Mouse (Mus musculus) left cerebral cortex, adult 11 months (tissue): ENCODE data around the gene RPS10-NUDT3.

Source experiments
- DNase-seq: peaks from one replicate; pipeline ENCODE4 v3.0.0; 2022; ENCODE audit warnings: low spot score

Gene RPS10-NUDT3

DNA sequence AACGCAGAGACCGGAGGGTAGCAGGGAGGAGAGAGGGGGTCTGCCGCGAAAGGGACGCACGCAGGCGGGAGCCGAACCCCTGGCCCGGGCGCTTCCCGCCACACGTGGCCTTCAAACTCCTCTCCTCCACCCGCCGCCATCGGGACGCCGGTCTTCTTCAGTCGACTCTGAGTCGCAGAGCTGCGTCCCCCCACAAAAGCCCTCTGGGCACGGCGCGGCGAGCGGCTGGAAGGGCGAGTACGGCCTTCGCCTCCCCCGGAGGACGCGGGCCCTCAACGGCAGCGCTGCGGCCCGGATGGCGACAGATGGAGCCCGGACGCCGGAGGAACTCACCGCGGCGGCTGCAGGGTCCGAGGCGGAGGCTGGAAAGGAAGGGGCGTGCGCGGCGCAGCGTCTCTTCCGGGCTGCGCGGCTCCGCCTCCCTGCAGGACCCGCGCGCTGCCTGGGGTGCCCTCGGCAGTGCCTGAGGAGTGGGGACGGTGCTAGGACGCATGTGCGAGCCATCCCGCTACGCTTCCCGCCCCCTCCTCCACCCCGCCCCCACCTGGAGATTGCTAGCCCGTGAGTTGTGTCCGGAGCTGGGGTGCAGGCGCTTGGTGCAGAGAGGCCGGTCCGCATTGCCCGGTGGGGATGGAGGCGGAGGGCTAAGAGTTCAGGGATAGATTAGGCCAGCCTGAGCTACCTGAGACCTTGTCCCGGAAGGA is at the start of gene RPS10-NUDT3:
Gene RPS10-NUDT3, minus strand, starts transcription at position 352 of the 704 bp plus-strand sequence.
- peak; percentile 81 for DNase-seq

DNA sequence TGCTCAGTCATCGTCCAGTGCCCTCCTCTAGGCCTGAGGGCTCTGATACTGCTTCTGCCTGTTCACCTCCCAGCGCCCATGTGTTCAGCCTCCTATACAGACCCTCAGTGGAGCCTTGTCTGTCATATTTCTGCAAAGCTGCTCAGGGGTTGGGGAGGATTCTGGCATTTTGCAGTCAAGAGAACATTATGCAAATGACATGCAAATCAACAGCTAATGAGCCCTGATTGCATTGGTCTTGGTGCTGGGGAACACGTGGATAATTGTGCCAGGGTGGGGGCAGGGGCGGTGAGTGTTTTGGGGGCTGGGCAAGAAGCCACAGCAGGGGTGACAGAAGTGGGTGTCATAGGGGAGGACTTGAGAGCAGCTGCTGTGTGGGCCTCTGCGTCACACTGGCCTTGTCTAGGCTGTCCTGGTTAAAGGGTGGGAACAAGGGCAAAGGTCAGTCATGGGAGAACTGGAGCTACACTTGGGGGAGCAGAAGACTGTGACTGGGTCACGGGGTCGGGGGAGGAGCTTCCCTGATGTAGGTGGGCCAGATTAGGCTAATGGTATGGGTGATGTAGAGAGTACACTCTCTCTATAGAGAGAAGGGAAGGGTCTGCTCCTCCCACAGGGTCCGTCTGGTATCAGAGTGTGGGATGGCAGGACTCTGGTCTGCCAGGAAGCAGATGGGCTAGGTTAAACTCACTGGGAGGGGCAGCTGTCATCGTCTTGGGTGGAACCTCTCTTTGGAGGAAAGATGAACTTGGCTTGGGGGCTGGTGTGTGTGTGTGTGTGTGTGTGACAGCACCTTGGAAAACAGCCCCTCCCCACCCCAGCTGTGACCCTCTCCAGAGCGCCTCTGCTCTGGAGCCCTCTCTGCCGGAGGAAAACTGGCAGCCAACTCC is 44.1 kb upstream of the RPS10-NUDT3 start:
- DNase-seq: no peak

DNA sequence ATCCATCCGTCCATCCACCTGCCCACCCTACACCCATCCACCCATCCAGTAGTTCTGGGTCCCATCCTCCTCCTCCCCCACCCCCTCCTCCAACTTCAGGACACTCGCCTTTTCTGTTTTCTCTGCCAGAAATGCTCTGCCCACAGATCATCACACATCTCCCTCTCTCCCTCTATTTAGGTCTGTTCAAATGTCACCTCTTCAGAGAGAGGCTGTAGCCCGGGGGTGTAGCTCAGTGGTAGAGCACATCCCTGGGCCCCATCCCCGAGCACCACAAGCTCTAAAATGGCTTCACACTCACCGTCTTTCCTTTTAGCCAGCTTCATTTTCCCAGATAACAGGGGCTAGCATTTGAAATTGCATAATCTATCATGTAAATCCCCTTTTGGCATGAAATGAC is 42.7 kb upstream of the RPS10-NUDT3 start:
- no peak for DNase-seq

DNA sequence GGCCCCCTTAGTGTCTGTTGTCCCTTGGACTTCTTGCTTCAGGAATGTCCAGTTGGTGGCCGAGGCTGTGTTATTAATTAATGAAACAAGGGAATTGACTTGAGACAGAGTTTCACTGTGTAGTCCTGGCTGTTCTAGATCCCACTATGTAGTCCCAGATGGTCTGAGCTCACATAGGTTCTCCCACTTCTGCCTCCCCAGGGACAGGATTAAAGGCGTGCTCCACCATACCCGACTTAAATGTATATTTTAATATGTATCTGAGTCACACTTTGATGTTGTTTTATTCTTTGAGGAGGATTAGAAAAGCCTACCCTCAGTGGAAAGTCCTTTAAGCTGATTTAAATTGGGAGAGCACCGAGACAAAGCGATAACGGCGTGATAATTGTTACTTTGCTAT is 41.2 kb upstream of the RPS10-NUDT3 start:
- DNase-seq: no peak

DNA sequence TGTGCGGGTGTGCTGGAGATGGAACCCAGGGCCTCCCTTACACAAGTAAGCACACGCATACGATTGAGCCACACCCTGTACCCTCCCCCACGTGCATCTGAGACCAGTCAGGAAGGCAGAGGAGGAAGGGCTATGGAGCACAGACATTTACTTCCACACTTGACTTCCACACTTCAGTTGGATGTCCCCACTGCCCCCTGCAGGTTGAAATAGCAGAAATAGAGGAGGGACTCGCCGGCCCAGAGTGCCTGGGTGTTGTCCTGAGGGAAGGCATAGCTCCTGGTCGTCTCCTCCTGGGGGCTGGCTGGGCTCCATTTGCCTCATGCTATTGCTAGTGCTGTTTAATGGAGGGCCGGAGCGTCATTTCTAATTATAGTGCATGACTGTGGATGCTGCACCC is 40.4 kb upstream of the RPS10-NUDT3 start:
- DNase-seq: no peak

DNA sequence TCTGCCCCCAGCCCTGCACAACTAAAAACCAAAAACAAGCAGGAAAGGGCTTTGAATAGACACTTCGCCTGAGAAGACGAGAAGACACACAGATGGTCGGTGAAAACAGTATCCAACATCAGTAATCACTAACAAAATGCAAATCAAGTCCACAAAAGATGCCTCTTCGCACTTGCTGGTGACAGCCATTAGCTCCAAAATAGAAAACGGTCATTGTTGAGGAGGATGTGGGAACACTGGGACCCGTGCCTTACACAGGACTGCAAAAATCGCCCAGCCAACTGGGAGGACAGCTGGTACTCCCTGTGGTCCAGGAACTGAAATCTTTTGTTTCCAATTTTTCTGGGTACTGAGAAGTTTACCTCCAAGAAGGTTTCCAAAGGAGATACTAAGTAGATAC is 38.9 kb upstream of the RPS10-NUDT3 start:
- DNase-seq: no peak

DNA sequence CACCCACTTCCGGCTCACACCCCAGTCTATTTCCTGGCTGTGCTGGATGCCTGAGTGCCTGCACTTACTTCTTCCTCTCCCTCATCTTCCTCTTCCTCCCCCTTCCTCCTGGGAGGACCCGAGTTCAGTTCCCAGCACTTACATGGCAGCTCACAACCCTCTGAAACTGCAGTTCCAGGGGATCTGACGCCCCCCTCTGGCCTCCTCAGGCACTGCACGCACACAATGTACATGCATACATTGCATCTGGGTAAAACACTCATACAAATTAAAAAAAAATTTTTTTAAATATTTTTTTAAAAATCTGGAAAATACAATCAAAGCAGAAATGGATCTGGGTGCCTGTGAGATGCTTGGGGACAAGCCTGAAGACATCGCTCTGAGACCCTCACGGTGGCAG is 36.7 kb upstream of the RPS10-NUDT3 start:
- DNase-seq: no peak

DNA sequence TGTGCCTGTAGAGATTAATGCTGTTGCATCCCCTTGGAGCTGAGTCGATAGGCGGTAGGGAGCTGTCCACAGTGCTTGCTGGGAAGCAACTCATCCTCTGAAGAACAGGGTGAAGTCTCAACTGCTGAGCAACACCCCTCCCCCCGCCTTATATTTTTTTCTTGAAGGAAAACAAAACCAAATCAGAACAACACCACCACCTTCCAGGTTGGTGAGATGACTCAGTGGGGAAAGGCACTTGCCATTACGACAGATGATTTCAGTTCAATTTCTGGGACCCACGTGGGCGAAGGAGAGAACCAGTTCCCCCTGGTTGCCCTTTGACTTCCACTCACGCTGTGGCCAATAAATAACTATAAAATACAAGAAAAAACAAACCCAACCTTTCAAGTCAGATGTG is 23.7 kb upstream of the RPS10-NUDT3 start:
- no peak for DNase-seq

DNA sequence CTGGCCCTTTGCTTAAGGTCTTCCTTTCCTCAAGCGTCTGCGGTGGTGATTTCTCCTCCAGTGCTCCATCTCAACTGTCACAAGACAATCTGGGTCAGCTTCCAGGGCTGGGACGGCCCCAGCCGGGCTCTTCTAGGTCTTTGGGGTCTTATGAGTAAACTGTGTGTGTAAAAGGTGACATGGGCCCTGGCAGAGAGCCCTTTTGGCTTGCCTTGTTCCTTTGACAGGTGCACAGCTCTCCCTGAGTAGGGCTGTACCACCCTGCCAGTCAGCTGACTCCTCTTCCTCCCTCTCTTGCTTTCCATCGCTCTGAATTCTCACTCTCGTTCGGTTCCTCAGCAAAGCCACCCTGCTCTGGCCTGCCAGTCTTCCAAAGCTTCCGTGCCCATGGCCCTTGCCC is 22.1 kb upstream of the RPS10-NUDT3 start:
- no peak for DNase-seq

DNA sequence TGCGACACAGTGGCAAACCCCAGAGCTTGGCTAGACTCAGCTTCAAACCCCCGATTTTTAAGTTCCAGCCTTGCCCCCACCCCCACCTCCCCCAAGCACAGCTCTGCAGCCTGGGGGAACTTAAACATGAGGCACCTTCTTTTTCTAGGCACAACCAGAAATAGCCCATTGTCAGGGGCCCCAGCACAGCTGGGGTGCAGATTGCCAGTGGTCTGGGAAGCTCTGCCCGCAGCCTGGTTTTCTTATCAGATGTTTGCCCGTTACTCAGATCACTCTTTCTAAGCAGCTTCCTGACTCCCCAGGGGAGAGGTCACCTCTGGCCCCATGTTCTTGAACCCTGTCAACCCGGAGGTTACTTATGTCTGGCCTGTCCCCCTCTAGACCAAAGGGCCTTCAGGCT is 21.4 kb upstream of the RPS10-NUDT3 start:
- no peak for DNase-seq

DNA sequence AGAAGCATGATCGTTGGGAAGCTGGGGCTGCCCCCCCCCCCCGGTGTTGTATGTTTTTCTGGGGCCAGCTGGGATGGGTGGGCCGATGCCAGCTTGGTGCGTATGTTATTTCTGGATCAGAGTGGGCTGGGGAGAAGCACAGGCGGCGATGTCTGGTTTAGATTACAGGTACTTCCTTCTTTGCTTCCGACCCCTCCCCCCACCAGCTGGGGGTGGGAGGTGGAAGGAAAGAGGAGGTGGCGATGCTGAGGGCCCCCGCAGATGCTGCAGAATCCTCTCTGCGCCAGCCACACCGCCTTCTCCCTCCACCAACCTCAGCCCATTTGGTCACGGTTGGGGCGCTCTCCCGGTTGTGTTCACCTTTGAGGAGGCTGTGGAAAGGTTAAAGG is 21.0 kb upstream of the RPS10-NUDT3 start:
- peak; percentile 61 for DNase-seq

DNA sequence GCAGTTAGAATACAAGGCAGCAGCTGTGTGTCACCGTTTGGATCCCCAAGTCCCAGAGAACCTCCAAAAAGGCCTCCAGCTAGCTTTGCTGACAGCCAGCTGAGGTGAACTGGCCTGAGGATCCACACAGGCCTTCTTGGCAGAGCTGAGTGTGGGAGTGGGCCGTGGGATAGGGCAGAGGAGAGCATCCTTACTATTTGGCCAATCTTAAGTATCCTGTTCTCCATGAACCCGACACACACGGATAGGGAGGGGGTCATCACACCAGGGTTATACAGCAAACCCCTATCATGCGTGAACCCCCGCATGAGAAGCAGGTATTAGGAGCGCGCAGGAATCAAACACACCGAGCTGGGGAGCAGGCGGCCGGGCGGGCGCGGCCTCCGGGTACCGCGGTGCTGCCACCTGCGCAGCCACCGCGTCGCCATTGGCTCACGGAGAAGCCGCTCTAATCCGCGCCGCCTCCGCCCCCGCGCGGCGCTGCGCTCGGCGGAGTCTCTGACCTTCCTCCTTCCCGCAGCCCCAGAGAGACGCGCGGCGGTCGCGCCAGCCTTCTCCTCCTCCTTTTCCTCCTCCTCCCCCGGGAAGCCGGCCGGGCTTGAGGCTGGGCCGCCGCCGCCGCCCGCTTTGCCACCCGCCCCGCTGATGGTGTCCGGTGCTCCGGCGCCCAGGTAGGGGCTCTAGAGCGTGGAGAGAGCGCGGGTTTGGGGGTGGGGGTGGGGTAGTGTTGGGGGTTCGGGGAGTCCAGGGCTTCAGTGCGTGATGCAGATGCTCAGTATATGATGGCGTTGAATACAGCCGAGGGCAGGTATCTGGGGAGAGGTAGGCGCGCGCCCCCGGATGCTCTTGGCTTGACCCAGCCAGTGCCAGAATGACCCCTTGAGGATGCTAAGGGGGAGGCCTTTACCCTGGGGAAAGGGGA is 20.3 kb upstream of the RPS10-NUDT3 start, which contains the start of gene Pacsin1:
Gene Pacsin1, plus strand, starts transcription at position 421 of the 922 bp plus-strand sequence.
- DNase-seq: peak; percentile 68

DNA sequence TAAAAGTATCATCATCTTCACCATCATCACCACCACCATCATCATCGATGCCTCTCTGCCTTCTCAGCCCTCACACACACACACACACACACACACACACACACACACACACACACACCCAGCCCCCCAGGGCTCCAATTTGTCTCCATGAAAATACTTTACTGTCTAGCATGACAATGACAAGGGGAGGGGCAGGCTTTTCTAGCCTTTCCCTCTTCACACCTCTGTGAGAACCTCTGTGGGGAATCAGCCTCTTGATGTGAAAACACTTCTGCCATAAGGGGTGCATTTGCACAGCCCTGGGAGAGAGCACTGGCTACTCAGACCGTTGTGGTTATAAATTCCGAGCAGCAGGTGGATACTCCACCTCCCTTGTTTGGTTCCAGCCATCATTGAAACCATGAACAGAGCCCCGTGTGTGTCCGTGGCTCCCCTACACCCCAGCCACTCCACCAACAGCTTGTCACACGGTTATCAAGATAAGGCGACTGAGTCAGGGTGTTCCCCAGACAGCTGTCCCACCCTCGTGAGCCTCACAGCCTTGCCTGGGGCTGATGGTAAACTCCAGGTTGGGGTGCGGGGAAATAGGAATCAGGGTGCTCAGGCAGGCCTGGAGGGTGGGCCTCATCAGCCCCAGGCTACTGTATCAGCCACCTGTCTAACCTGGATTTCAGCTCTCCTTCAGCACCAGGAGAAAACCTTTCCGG is 18.4 kb upstream of the RPS10-NUDT3 start:
- no peak for DNase-seq

DNA sequence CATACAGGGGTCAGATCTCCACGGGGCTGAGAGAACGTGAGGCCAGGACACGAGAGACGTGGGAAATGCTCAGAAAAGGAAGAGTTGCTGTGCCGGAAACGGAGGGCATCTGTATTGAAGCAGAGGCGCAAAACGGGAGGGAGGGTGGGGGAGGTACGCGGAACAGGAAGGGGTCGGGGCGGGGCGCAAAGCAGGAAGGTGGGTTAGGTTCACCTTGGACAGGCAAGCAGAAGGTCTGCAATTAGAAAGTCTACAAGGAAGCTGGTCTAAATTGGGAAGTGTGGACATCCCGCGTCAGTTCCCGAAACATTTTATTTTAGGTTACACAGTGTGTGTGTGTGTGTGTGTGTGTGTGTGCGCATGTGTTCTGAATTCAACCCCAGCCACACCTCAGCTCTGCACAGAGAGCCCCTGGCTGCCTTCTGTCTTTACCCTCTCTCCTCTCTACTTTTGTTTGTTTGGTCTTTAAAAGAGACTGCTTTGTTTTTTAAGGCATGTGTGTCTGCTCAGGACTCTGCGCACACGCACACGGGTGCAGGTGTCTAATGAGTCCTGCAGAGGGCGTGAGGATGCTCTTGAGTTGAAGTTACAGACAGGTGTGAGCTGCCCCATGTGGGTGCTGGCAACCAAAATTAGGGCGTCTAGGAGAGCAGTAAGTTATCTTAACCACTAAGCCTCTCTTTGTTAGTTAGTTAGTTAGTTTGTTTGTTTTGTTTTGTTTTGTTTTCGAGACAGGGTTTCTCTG is 17.2 kb upstream of the RPS10-NUDT3 start:
- no peak for DNase-seq

DNA sequence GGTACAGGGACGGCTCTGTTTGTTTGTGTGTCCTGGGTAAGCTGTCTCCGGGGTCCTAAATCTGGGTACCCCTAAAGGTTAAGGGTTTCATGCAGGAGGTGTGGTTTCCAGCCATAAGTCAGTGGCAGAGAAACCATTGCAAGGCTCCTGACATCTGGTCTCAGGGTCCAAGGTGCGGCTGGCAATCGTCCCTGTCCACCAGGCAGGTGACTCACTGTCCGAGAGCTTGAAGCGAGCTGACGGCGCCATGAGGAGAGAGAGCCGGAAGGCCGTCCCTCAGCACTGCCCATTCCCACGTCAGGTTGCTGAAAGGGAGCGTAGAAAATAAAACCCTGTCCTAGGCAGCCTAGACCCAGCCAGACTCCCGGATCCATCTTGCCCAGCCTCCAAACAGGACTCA is 15.6 kb upstream of the RPS10-NUDT3 start:
- no peak for DNase-seq

DNA sequence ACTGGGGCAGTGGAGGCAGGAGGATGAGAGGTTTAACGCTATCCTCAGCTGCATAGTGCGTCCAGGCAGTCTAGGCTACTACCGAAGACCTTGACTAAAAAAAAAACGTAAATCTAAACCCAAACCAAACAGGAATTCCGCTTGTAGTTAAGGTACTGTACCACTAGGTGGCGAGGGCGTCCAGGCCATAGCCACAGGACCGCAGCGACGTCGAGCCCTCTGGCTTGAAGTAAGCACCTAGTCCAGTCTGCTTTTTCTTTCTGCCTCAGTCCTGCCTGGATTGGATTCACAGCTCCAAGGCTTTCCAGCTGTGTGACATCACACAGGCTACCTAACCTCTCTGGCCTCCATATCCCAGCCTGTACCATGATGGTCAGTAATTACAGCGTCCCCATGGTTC is 15.1 kb upstream of the RPS10-NUDT3 start:
- no peak for DNase-seq

DNA sequence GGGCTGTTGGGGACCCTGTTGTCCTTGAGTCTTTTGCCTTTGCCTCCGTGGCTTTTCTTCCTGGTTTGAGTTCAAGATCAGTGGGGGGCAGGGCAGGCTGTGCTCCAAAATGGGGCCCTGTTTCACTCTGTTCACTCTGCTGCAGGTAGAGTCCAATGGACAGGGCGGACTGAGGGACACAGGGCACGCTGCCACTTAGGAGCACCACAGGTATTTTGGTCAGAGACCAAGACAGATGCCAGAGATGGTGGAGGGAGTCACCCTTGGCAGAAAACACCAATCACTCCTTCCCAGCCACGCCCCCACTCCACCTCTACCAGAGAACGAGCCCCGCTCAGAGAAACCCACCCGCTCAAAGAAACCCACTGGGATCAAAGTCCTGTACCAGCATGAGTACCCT is 10.8 kb upstream of the RPS10-NUDT3 start:
- no peak for DNase-seq

DNA sequence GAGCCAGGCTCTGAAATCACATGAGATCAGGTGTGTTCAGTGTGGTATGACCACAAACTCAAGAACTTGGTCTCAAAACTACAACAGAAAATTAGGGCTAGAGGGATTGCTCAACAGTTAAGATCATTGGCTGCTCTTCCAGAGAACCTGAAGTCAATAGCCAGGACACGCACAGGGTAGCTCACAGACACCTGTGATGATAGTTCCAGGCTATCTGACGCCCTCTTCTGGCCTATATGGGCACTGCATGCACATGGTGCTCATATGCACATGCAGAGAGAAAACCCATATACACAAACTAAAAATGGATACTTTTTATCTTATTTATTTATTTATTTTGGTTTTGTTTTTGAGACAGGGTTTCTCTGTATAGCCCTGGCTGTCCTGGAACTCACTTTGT is 9.6 kb upstream of the RPS10-NUDT3 start:
- no peak for DNase-seq

DNA sequence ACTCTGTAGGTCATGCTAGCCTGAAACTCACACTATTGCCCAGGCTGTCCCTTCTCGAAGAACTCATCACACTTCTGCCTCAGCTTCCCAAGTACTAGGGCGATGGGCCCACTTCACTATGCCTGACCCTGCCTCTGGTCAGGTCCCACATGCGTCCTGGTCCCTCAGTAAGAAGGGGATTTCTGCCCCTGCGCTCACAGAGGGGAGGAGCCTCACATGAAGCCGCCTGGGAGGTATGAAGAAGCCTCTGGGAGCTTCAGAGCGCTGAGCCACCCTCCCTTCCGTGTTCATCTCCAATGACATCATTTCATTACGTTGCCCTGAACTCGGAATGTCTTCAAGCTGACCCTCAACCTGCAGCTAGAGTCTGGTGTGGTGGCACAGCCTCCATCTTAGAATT is 8.7 kb upstream of the RPS10-NUDT3 start:
- no peak for DNase-seq

DNA sequence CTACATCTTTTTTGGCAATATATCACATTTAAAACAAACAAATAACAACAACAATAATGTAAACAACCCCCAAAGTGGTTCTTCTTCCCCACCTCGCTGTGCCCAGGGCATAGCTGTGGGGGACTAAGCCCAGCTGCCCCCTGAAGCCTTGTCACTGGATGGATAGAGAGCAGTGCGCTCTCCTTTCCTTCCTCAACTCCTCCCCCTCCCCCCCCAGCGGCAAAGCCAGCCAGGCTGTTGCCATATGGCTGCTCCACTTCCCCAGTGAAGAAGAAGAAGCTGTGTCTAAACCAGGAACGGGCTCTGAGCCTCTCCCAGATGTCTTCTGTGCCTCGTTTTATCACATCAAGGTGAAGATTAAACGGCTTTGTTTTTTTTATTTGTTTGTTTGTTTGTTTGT is 8.1 kb upstream of the RPS10-NUDT3 start:
- DNase-seq: no peak

DNA sequence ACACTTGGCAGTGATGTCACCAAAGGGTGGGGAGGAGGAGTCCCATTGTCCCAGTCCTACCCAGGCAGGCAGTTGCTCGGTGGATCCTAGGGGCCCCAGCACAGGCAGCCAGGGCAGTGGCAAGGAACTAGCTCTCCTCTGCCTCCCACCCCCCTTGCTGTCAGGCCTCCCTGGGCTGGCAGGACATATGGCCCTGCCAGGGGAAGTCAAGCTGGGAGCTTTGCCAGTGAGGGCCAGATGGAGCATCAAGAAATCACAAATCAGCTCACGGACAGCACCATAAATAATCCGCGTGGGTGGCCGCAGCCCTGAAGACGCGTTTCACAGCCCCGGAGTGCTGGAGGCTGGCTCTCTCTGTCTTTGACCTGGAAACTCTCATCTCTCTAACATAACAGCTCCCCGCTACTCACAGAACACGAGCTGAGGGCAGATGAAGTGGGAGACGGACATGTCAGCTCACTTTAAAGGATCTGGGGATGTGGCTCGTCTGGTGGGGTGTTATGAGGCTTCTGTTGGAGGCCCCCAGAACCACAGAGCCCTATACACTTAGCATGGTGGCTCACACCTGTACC is 7.6 kb upstream of the RPS10-NUDT3 start:
- peak; percentile 81 for DNase-seq
